37 mouse cellular contexts compared by ENCODE assay signal in the genomic region with DNA sequence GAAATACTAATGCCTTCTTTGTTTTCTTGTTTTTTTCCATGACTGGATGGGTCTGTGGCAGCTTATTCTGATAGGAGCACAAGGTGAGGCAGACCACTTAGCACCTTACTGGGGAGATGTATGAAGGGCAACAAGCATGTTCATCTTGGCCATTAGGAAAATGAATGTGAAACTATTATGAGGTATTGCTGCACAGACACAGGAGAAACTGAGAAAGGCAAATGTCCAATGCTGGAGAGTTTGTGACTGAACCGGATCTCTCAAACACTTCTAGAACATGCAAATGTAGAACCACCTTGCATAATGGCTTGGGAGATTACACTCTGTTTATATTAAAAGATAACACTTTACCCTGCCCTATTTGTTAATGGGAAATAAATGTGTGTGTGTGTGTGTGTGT. TPM values are rescaled to one million over a fixed set of nuclear protein-coding genes. Genes with fewer than 3 reads are reported as not detected.
"Had no signal": no experiment of that assay in that cellular context is flagged by ENCODE, and none has a peak within 500 bp of the region (broad histone marks: within the 10 kb centered on the region; RNA-seq: fewer than 3 reads in every experiment).

No protein-coding gene starts in this region.

- ATAC-seq: hindbrain, embryonic 16.5 days; hindbrain, postnatal 0 days; inflammation-experienced regulatory T-cells, adult 6 months; intestine, embryonic 15.5 days; intestine, embryonic 16.5 days; intestine, postnatal 0 days had no signal

- H3K27ac ChIP-seq: heart, embryonic 10.5 days; heart, embryonic 13.5 days; heart, embryonic 15.5 days; hindbrain, embryonic 10.5 days; hindbrain, embryonic 12.5 days; hindbrain, embryonic 13.5 days; hindbrain, embryonic 14.5 days; hindbrain, embryonic 15.5 days; hindbrain, postnatal 0 days; intestine, embryonic 15.5 days; kidney, embryonic 15.5 days; kidney, postnatal 0 days; layer of hippocampus, adult 2 months had no signal

- H3K9me3 ChIP-seq: heart, embryonic 10.5 days; heart, embryonic 15.5 days; hindbrain, embryonic 10.5 days; hindbrain, embryonic 12.5 days; hindbrain, embryonic 15.5 days; intestine, embryonic 15.5 days; kidney, embryonic 15.5 days had no signal

- H3K4me2 ChIP-seq: heart, embryonic 11.5 days; heart, embryonic 12.5 days; heart, embryonic 13.5 days; heart, embryonic 15.5 days; hindbrain, embryonic 12.5 days; hindbrain, embryonic 13.5 days; hindbrain, embryonic 14.5 days; hindbrain, embryonic 15.5 days; intestine, embryonic 15.5 days; kidney, embryonic 15.5 days had no signal

- H3K4me3 ChIP-seq: heart, embryonic 10.5 days; heart, embryonic 12.5 days; heart, embryonic 13.5 days; heart, embryonic 15.5 days; hindbrain, embryonic 10.5 days; hindbrain, embryonic 12.5 days; hindbrain, embryonic 13.5 days; hindbrain, embryonic 15.5 days; intestine, embryonic 15.5 days; kidney, embryonic 15.5 days; layer of hippocampus, adult 2 months had no signal

- H3K36me3 ChIP-seq: heart, embryonic 10.5 days; heart, embryonic 12.5 days; heart, embryonic 13.5 days; heart, embryonic 15.5 days; hindbrain, embryonic 10.5 days; hindbrain, embryonic 12.5 days; hindbrain, embryonic 13.5 days; hindbrain, embryonic 15.5 days; intestine, embryonic 15.5 days; kidney, embryonic 15.5 days had no signal

- H3K4me1 ChIP-seq: heart, embryonic 10.5 days; heart, embryonic 12.5 days; heart, embryonic 13.5 days; heart, embryonic 15.5 days; hindbrain, embryonic 10.5 days; hindbrain, embryonic 12.5 days; hindbrain, embryonic 13.5 days; hindbrain, embryonic 15.5 days; intestine, embryonic 15.5 days; kidney, embryonic 15.5 days had no signal

- DNase-seq: heart, postnatal 10 days; heart, postnatal 14 days; heart, postnatal 36 days; heart, postnatal 4 days; kidney, adult 11 months; kidney, adult 18-20 months; kidney, adult 2 months; kidney, adult 8-10 months; kidney, adult 9 months; kidney, postnatal 10 days; kidney, postnatal 14 days; kidney, postnatal 25 days; kidney, postnatal 36 days; kidney, postnatal 4 days; layer of hippocampus, adult 9-11 months; layer of hippocampus, postnatal 36 days had no signal

- H3K9ac ChIP-seq: heart, embryonic 12.5 days; heart, embryonic 13.5 days; heart, embryonic 15.5 days; hindbrain, embryonic 12.5 days; hindbrain, embryonic 13.5 days; hindbrain, embryonic 14.5 days; hindbrain, embryonic 15.5 days; intestine, embryonic 15.5 days; kidney, embryonic 15.5 days had no signal

- H3K27me3 ChIP-seq: heart, embryonic 12.5 days; heart, embryonic 13.5 days; heart, embryonic 15.5 days; hindbrain, embryonic 12.5 days; hindbrain, embryonic 13.5 days; hindbrain, embryonic 15.5 days; intestine, embryonic 15.5 days; kidney, embryonic 15.5 days had no signal

RNA-seq across cellular contexts. Expression of gene Cadps, which starts 54.0 kb away (rescaled TPM):
- total RNA-seq: heart, postnatal 25 days; hematopoietic stem cell, adult 5-6 weeks had no signal
